Mouse (Mus musculus): ENCODE measurements around the gene Insl3.

Gene Insl3

GRCm38 (mm10) chr8:71689028-71689427, at the start of gene Insl3:
Gene Insl3 (plus strand): TSS chr8:71689214.
- no peak for DNase-seq (ENCODE audit: low spot score in 2 of 2)

GRCm38 (mm10) chr8:71639318-71639717, 49.7 kb upstream of the Insl3 start:
- DNase-seq (ENCODE audit: low spot score in 2 of 2): no peak

- no peak for DNase-seq (ENCODE audit: low spot score in 2 of 2)
Observed at GRCm38 (mm10) chr8:71645510-71645909, 43.5 kb upstream of the Insl3 start.

DNA sequence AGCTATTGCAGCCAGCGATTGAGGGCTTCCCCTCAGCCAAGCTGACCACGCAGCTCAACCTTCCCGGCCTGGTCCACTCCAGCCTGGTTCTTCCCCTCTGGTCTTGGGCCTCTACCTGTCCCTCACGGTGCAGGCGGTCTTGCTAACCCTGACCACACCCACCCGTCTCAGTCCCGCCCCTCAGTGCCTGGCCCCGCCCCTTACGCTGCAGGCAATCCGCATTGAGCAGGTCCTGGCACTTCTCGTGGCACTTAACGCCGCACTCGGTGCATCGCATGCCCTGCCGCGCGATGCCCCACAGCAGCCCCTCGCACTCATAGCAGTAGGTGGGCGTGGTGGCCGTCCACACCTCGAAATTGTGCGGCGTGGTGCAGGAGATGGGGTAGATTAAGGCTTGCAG, 34.4 kb upstream of the Insl3 start:
- no peak for DNase-seq (ENCODE audit: low spot score in 2 of 2)

GRCm38 (mm10) chr8:71657816-71658215, 31.2 kb upstream of the Insl3 start:
- DNase-seq (ENCODE audit: low spot score in 2 of 2): no peak

GRCm38 (mm10) chr8:71658515-71659049, 30.4 kb upstream of the Insl3 start:
- no peak for DNase-seq (ENCODE audit: low spot score in 2 of 2)

- no peak for DNase-seq (ENCODE audit: low spot score in 2 of 2)
Observed at GRCm38 (mm10) chr8:71659751-71660150, 29.3 kb upstream of the Insl3 start.

- peak; percentile 75 to 91 for DNase-seq (ENCODE audit: low spot score in 2 of 2)
Observed at GRCm38 (mm10) chr8:71660325-71661120, 28.5 kb upstream of the Insl3 start.

DNA sequence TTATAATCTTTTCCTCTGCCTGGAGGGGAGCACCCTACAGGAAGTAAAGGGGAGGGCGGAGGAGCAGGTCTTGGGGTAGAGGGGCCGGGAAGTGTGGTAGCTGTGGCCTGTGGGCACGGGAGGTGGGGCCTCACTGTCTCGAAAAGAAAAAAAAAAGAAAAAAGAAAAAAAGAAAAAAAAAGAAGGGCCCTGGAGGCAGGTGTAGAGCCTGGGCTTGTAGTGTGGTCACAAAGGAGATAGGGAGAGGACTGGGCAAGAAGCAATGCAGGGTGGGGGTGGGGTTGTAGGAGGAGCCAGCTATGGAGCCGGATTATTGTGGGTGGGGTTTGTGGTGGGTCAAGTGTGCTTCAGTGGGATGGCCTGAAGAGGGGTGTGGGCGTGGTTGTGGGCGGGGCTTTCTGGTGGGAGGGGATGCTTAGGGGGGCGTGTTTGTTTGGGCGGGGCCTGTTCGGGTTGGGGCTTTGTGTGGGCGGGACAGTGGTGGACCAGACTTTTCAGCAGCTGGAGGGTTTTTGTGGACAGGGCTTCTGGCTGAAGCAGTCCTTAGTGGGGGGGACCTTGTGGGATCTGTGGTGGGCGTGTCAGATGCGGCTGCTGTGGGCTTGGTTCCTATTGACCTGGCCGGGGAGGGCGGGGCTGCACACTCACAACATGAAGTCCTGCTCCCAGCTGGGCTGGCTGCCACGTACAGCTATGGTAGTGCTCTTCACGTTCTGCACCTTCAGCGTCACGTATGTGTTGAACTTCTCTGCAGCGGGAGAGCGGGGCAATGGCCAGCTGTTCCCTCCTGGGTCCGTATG, 23.5 kb upstream of the Insl3 start:
- DNase-seq (ENCODE audit: low spot score in 2 of 2): no peak

- no peak for DNase-seq (ENCODE audit: low spot score in 2 of 2)
Observed at GRCm38 (mm10) chr8:71666855-71667254, 22.2 kb upstream of the Insl3 start.

DNA sequence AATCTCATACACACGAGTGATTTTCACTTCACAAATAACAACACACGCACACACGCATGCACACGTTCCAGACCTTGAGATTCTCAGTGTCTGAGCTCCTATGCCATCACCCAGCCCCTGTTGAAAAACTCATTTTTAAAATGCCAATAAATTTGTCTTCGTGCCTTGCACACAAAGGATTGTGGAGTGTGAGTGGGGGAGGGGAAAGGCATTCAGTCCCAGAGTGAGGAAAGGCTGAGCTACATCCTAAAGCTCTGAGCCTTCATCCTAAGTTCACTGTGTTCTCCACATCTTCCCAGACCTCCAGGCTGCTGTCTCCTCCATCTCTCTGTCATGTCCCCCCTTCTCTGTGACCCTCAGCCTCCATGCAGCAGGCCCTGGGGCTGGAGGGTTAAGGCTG, 21.8 kb upstream of the Insl3 start:
- peak in 1 of 2 experiments; percentile 20 for DNase-seq (ENCODE audit: low spot score in 2 of 2)

GRCm38 (mm10) chr8:71668220-71668975, 20.6 kb upstream of the Insl3 start:
- DNase-seq (ENCODE audit: low spot score in 2 of 2): peak in 1 of 2 experiments; percentile 18

DNA sequence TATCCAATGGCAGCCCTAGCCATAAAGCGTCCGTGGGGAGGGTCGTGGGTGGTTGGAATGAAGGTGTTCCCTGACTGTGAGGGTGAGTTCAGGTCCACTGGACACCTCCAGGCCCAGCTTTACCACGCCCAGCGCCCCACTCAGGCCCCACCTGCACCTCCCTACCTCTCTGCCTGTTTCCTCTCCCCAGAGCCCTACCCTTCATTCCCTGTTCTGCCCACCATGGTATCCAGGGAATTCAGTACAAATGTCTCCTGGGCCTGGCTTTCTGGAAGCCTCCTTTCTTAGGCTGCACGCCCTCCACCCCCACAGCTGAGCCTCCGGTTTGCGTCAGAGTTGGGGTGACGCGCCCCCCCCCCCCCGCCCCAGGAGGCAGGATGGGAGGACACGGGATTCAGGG, 18.8 kb upstream of the Insl3 start:
- DNase-seq (ENCODE audit: low spot score in 2 of 2): no peak

GRCm38 (mm10) chr8:71670621-71671548, 18.1 kb upstream of the Insl3 start:
- peak; percentile 77 to 79 for DNase-seq (ENCODE audit: low spot score in 2 of 2)

DNA sequence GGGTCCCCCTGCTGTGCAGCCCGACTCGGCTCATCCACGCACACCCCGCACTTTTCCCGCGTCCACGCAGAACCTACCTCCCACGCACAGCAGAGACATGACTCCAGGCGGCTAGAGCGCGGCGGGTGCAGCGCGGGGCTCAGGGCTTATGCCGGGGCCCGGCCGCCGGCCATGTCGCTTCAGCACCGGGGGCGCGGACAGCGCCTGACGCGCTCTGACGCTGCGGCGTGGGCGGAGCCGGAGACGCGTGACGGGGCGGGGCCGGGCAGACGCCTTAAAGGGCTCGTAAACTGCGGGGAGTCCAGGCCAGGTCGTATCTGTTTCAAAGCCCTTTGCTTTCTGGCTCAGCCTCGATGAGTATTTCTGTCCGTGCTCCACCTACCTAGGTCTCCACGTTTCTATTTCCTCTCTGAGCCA, 17.5 kb upstream of the Insl3 start, which contains the start of gene Unc13a:
Unc13a (minus strand) TSS at position 209 of the 417 bp plus-strand sequence.
- peak; percentile 90 to 95 for DNase-seq (ENCODE audit: low spot score in 2 of 2)

DNA sequence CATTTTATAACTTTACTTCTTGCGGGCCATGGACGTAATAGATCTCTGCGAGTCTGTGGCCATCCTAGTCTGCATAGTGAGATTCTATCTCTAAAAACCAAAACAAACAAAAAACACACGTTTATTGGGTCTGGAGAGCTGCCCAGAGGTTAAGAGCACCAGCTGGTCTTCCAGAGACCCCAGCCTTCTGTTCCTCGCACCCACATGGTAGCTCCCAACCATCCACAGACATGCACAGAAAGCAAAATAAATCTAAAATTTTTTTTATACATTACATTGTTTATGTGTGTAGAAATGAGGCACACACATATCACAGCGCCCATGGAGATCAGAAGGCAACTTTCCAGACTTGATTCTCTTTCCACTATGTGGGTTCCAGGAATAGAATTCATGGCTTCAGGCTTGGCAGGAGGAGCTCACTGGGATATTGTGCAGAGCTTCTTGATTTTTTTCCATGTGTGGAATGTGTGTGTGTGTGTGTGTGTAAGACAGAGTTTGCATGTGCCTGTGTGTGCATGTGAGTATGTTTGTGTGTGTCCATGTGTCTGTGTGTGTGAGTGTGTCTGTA, 16.8 kb upstream of the Insl3 start:
- peak in 1 of 2 experiments; percentile 36 for DNase-seq (ENCODE audit: low spot score in 2 of 2)

GRCm38 (mm10) chr8:71674071-71674470, 14.9 kb upstream of the Insl3 start:
- no peak for DNase-seq (ENCODE audit: low spot score in 2 of 2)

- no peak for DNase-seq (ENCODE audit: low spot score in 2 of 2)
Observed at GRCm38 (mm10) chr8:71675456-71676019, 13.5 kb upstream of the Insl3 start.

GRCm38 (mm10) chr8:71676020-71676741, 12.8 kb upstream of the Insl3 start, which contains the start of gene Jak3:
Gene Jak3 (plus strand): TSS chr8:71676296.
- peak; percentile 46 to 55 for DNase-seq (ENCODE audit: low spot score in 2 of 2)
